Mouse (Mus musculus): ENCODE measurements around the gene Fcho1. TPM values are rescaled to one million over a fixed set of nuclear protein-coding genes. Genes with fewer than 3 reads are reported as not detected.
"Not testable (repeated sequence)": the region's sequence is repeated elsewhere in the genome, so short reads cannot be mapped to it uniquely, and the experiment has no call there.

Gene Fcho1
- polyA plus RNA-seq, 1 experiment from 2014 or later, result 107 TPM

DNA sequence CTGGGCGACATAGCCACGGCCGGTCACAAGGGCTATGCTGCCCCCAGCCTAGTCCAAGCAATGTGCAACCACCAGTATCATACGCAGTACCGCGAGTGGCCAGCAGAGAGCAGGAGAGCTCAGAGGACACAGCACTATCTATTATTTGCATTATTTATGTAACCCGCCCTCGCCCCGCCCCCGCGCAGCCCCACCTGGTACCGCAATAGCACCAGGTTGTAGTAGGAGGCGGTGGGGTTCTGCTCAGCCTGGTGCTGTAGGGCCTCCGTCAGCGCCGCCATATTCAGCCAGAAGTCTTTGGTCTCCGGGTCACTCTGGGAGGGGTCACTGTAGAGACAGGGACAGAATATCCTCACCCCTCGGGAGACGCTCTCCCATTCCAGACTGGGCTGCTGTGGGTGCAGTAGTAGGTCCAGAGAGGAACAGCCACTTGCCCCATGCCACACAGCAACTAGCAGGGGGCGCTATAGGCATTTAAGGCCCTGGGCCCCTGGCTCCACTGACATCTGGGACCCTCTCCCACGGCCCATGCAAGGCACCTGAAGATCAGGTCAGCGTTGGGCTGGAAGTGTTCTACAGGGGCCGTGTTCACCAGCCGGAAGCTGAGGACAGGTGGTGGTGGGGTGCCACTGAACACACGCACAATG, 15.6 kb downstream of the Fcho1 start:
- peak overlapping the region; percentile 11; the same call in 1 of the 2 replicates for H3K4me3 ChIP-seq (ENCODE audit: low read depth, low read length)
- H3K27me3 ChIP-seq (ENCODE audit: control insufficient read depth, insufficient read depth, low read depth, low read length), result no peaks in the 10 kb centered on the region; the same call in 1 of the 2 replicates
- peak overlapping the region; percentile 56 for H3K9ac ChIP-seq (ENCODE audit: low read depth, low read length)
- H3K9me3 ChIP-seq (replicated peaks; ENCODE audit: control insufficient read depth, low read length, poor library complexity, severe bottlenecking), result no peaks in the 10 kb centered on the region
- no peak overlapping the region for H3K27ac ChIP-seq (ENCODE audit: low read length)
- WGBS, result 20% methylated on average over 25 of the region's 25 CpGs
- H3K36me3 ChIP-seq (ENCODE audit: control insufficient read depth, insufficient read depth, low read length), result peaks cover 21% of the 10 kb centered on the region
- peak; percentile 68 for ATAC-seq
- peaks cover 5% of the 10 kb centered on the region; the same call in 1 of the 2 replicates for H3K4me1 ChIP-seq (ENCODE audit: control insufficient read depth, insufficient read depth, low read length)
- peak overlapping the region; percentile 48 for H3K4me2 ChIP-seq (ENCODE audit: low read length)

DNA sequence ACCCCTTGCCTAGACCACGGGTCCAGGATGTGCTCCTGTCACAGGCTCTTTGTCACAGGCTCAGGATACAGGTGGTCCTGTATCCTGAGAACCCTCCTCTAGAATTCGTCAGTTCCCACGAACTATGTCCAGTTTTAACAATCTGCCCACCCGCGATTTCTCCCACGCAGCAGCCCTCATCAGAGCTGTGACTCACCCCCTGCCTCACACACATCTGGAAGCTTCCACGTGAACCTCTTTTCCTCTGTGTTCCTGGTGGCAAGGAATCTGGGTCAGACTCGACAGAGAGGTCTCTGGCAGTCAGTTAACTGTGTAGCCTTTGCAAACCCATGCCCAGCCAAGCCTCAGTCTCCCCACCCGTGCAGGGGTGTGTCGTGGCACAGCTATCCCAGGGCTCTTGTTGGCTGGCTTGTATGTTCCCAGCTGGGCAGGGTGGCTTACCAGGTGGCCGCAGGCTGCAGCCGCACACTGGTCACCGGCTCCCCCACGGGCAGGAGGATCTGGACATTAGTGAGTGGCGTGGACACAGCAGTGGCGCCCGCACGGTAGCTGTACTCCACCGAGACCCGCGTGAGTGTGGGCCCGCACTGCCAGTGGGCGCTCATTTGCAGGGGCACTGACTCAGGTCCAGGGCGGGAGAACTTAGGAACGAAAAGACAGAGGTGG, 16.2 kb downstream of the Fcho1 start:
- peak; percentile 44 for ATAC-seq
- peaks cover 21% of the 10 kb centered on the region for H3K36me3 ChIP-seq (ENCODE audit: control insufficient read depth, insufficient read depth, low read length)
- H3K9me3 ChIP-seq (replicated peaks; ENCODE audit: control insufficient read depth, low read length, poor library complexity, severe bottlenecking), result no peaks in the 10 kb centered on the region
- whole genome bisulfite sequencing, result 44% methylated on average over 25 of the region's 25 CpGs
- no peak overlapping the region; the same call in 1 of the 2 replicates for H3K9ac ChIP-seq (ENCODE audit: low read depth, low read length)
- H3K27ac ChIP-seq (ENCODE audit: low read length), result no peak overlapping the region
- H3K4me2 ChIP-seq (ENCODE audit: low read length), result peak overlapping the region; percentile 48
- H3K4me3 ChIP-seq (ENCODE audit: low read depth, low read length), result no peak overlapping the region
- no peaks in the 10 kb centered on the region; the same call in 1 of the 2 replicates for H3K27me3 ChIP-seq (ENCODE audit: control insufficient read depth, insufficient read depth, low read depth, low read length)
- peaks cover 5% of the 10 kb centered on the region; the same call in 1 of the 2 replicates for H3K4me1 ChIP-seq (ENCODE audit: control insufficient read depth, insufficient read depth, low read length)

DNA sequence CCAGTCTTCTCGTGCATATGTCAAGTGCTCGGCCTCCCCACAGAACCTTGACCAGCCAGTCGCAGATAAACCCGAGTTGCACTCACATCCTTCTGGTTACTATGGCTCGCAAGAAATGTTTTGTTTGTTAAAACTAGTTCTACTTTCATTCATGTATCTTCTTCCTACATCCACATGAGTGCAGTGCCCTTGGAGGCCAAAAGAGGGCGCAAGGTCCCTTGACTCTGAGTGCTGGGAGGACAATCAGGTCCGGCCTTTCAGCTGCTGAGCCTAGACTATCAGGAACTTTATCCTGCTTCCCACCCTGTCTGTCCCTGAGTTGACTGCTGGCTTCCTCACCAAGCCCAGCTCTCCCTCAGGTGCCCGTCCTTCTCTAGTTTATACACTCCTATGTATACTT, 17.6 kb downstream of the Fcho1 start:
- Histone ChIP-seq H3K27me3 (ENCODE audit: control insufficient read depth, insufficient read depth, low read depth, low read length) (peaks cover 1% of the 10 kb centered on the region), H3K9me3 (replicated peaks; ENCODE audit: control insufficient read depth, low read length, poor library complexity, severe bottlenecking) (no peaks in the 10 kb centered on the region), H3K27ac (ENCODE audit: low read length) (no peak overlapping the region), H3K36me3 (ENCODE audit: control insufficient read depth, insufficient read depth, low read length) (peaks cover 20% of the 10 kb centered on the region), H3K4me2 (ENCODE audit: low read length) (no peak overlapping the region), H3K4me3 (ENCODE audit: low read depth, low read length) (no peak overlapping the region), H3K9ac (ENCODE audit: low read depth, low read length) (no peak overlapping the region), H3K4me1 (ENCODE audit: control insufficient read depth, insufficient read depth, low read length) (peaks cover 5% of the 10 kb centered on the region; the same call in 1 of the 2 replicates)
- no peak for ATAC-seq
- 37% methylated on average over 8 of the region's 8 CpGs for WGBS

DNA sequence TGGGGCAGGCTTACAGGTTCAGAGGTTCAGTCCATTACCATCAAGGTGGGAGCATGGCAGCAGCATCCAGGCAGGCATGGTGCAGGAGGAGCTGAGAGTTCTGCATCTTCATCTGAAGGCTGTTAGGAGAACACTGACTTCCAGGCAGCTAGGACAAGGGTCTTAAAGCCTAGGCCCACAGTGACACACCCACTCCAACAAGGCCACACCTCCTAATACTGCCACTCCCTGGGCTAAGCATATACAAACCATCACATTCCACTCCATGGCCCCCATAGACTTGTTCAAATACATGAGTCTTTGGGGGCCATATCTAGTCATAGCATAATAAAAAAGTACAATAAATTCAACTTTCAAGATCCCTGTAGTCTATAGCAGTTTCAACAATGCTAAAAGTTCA, 22.1 kb downstream of the Fcho1 start:
- H3K4me3 ChIP-seq (ENCODE audit: low read depth, low read length); H3K4me1 ChIP-seq (ENCODE audit: control insufficient read depth, insufficient read depth, low read length); H3K36me3 ChIP-seq (ENCODE audit: control insufficient read depth, insufficient read depth, low read length); ATAC-seq; H3K9me3 ChIP-seq (replicated peaks; ENCODE audit: control insufficient read depth, low read length, poor library complexity, severe bottlenecking); H3K9ac ChIP-seq (ENCODE audit: low read depth, low read length); H3K27ac ChIP-seq (ENCODE audit: low read length); H3K4me2 ChIP-seq (ENCODE audit: low read length): not testable (repeated sequence)
- peaks cover 26% of the 10 kb centered on the region for H3K27me3 ChIP-seq (ENCODE audit: control insufficient read depth, insufficient read depth, low read depth, low read length)

DNA sequence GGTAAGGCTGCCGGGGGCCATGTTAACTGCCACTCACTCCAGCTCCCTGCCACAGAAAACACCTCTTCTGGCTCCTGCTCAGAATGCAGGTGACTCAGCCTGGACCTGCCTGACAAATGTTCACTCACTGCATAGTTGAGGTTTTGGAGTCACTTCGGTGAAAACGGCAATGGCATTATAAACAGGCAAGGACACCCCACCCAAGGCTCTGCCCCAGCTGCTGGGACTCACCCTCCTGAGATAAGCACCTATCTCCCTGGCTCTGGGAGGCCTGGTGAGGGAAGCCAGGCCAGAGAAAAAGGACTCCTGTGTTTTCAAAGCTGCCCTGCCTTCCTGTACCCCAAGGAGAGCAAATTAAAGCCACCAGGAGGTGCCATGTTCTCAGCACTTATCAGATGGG, 22.6 kb downstream of the Fcho1 start:
- Histone ChIP-seq H3K36me3 (ENCODE audit: control insufficient read depth, insufficient read depth, low read length) (peaks cover 4% of the 10 kb centered on the region), H3K9me3 (replicated peaks; ENCODE audit: control insufficient read depth, low read length, poor library complexity, severe bottlenecking) (no peaks in the 10 kb centered on the region), H3K27ac (ENCODE audit: low read length) (no peak overlapping the region), H3K27me3 (ENCODE audit: control insufficient read depth, insufficient read depth, low read depth, low read length) (peaks cover 26% of the 10 kb centered on the region), H3K4me3 (ENCODE audit: low read depth, low read length) (no peak overlapping the region), H3K4me2 (ENCODE audit: low read length) (no peak overlapping the region), H3K4me1 (ENCODE audit: control insufficient read depth, insufficient read depth, low read length) (no peaks in the 10 kb centered on the region), H3K9ac (ENCODE audit: low read depth, low read length) (no peak overlapping the region)
- no peak for ATAC-seq
- WGBS, result 82% methylated on average over 3 of the region's 3 CpGs

DNA sequence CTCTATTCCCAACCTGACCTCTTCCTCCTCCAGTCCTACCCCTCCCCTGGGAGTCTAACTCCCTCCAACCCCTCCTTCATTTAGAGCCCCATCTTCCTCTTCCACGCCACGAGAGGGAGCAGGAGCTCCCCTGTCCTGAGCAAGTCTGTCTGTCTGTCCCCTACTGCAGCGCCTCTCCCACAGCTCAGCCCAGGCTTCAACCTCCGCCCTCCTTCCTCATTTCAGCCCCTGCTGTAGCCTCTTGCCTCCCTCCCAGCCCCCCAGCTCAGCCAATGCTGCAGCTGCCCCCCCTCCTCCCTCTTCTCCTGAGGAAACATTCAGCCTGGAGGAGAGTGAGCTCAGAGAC, 23.5 kb downstream of the Fcho1 start:
- Histone ChIP-seq H3K4me2 (ENCODE audit: low read length) (no peak overlapping the region), H3K4me3 (ENCODE audit: low read depth, low read length) (no peak overlapping the region), H3K9me3 (replicated peaks; ENCODE audit: control insufficient read depth, low read length, poor library complexity, severe bottlenecking) (no peaks in the 10 kb centered on the region), H3K9ac (ENCODE audit: low read depth, low read length) (no peak overlapping the region), H3K27ac (ENCODE audit: low read length) (no peak overlapping the region), H3K36me3 (ENCODE audit: control insufficient read depth, insufficient read depth, low read length) (no peaks in the 10 kb centered on the region), H3K27me3 (ENCODE audit: control insufficient read depth, insufficient read depth, low read depth, low read length) (peaks cover 26% of the 10 kb centered on the region), H3K4me1 (ENCODE audit: control insufficient read depth, insufficient read depth, low read length) (no peaks in the 10 kb centered on the region)
- no peak for ATAC-seq
- WGBS, result 33% methylated on average over 4 of the region's 4 CpGs

DNA sequence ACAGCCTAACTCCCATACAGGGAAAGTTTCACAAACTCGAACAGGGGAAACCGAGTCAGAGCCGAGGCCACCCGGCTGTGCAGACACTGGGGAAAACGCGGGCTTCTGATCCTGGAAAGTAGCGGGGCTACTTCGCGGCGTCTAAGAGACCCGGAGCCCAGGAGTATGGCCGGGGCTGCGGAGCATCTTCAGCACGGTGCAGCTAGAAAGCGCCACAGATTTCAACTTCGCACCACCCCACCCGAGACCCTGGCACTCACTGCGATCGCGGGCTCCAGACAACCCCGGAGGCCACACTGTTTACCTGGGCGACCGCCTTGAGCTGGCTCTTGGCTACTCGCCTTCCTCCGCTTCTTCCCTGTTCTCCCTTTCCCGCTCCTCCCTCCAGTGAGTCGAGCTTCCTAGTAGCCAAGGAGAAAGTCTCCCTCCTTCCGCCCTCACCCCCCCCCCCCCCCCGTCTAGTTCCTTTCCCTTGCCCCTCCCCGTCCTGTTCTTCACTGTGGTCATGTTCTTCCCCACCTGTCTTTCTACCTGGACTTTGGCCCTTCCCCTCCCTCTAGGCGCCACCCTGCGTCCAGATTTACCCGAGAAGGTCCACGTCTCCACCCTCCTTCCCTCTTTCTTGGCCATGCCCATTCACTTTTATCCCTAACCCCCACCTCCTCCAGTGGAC, 24.0 kb downstream of the Fcho1 start, which contains the start of gene B3gnt3:
TSS of gene B3gnt3 (minus strand) at position 376 of the 673 bp plus-strand sequence.
- Histone ChIP-seq H3K36me3 (ENCODE audit: control insufficient read depth, insufficient read depth, low read length) (no peaks in the 10 kb centered on the region), H3K9ac (ENCODE audit: low read depth, low read length) (no peak within 1 kb of the TSS), H3K27me3 (ENCODE audit: control insufficient read depth, insufficient read depth, low read depth, low read length) (peaks cover 26% of the 10 kb centered on the region), H3K4me2 (ENCODE audit: low read length) (0 out of 2 replicates have a peak within 1 kb of the TSS, but pooled peaks have one; percentile 7), H3K4me1 (ENCODE audit: control insufficient read depth, insufficient read depth, low read length) (no peaks in the 10 kb centered on the region), H3K9me3 (replicated peaks; ENCODE audit: control insufficient read depth, low read length, poor library complexity, severe bottlenecking) (no peaks in the 10 kb centered on the region), H3K27ac (ENCODE audit: low read length) (no peak within 1 kb of the TSS), H3K4me3 (ENCODE audit: low read depth, low read length) (no peak within 1 kb of the TSS)
- 17% methylated on average over 32 of the region's 34 CpGs for WGBS
- ATAC-seq, result no peak

DNA sequence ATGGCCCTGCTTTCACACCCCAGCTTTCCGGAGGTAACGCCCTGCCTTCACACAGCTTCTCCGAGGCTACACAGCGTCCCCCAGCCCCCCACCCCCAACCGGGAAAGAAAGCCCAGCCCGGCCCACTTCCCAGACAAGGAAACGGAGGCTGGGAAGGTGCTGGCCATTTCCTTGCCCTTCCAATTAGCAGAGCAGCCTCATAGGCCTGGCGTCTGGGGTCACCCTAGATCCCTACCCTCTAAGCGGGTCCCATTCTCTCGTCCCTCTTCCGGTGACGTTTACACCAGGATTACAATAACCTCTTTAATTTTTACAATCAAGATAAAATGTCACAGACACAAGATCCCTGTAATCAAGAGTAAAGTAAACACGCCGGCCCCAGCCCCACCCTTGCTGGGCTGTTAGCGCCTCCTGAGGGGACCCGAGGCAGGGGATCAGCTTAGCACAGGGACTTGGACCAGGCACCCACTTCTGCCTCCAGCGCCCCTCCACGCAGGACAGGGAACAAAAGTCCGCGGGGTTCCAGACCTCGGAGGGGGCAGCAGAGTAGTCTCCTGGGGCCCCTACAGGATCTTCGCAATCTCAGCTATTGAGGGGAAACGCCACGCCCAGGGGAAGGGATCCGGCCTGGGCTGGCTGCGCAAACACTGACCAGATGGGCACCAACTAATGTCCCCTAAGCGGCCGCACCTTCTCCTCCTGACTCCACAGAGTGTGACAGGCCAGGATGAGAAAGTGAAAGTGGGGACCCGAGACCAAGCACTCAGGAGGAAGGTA, 24.8 kb downstream of the Fcho1 start:
- WGBS, result 8% methylated on average over 29 of the region's 29 CpGs
- H3K27me3 ChIP-seq (ENCODE audit: control insufficient read depth, insufficient read depth, low read depth, low read length), result peaks cover 29% of the 10 kb centered on the region
- no peaks in the 10 kb centered on the region for H3K9me3 ChIP-seq (replicated peaks; ENCODE audit: control insufficient read depth, low read length, poor library complexity, severe bottlenecking)
- ATAC-seq, result no peak
- H3K36me3 ChIP-seq (ENCODE audit: control insufficient read depth, insufficient read depth, low read length), result no peaks in the 10 kb centered on the region
- no peak overlapping the region for H3K4me3 ChIP-seq (ENCODE audit: low read depth, low read length)
- H3K4me1 ChIP-seq (ENCODE audit: control insufficient read depth, insufficient read depth, low read length), result no peaks in the 10 kb centered on the region
- H3K9ac ChIP-seq (ENCODE audit: low read depth, low read length), result no peak overlapping the region
- 0 out of 2 replicates have a peak overlapping the region, but pooled peaks have one; percentile 7 for H3K4me2 ChIP-seq (ENCODE audit: low read length)
- no peak overlapping the region for H3K27ac ChIP-seq (ENCODE audit: low read length)
